Mouse (Mus musculus) spleen, adult 18-20 months (tissue): ENCODE results near the gene Stc2.

ENCODE experiments used
- DNase-seq, 2 experiments: peaks; one replicate each; pipeline ENCODE4 v3.0.0; 2022; ENCODE audit warnings: mixed read lengths in 2 of 2

Stc2 gene

DNA sequence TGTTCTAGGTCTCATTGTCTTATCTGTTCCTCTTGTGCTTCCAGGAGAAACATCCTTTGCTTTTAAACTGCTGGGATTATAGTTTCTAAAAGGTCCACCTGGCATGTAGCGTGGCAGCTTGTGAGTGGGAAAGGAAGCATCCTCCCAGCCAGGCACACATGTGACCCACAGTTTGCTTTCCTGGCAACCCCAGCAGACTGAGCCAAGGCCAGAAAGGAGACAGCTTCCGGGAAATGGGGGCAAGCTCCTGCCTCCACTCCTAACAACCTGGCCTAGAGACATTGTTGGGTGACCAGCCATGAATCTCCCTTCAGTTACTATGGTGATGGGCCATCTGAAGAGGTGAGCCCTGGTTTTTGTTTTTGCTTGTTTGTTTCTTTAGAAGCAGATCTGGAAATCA lies 3.9 kb downstream of the Stc2 start:
- DNase-seq, result no peak

DNA sequence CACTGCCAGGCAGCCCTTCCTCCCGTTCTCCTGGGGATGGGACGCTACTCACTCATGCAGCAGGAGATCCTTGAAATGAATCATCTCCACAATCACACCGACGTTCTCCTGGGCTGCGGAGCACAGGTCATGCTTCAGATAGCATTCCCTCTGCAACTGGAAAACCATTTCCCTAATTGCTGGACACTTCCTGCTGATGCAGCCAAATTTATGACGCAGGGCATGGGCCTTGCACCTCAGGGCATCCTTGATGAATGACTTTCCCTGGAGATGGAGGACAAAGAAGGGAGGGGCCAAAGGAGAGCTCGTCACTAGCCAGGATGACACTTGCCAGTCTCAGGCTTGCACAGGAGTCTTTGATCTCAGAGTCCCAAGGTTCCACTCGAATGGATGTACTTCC lies 4.6 kb downstream of the Stc2 start:
- DNase-seq, result no peak

DNA sequence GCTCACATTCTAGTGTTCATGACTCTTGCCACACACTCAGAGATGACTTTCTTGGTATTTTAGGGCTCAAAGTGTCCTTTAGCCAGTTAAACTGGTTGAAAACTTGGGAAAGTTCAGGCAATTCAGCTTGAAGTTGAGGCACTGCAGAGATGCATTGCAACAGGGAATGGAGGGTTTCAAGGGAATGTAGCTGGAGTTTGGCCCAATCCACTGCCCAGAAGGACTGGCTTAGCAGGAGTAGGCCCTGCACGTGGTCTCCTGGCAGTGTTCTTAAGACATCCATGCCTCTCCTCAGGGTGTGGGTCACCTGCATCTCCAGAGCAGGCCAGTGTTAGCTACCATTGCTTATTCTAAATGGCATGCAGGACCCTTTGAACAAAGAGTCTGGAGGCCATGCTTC lies 7.0 kb downstream of the Stc2 start:
- no peak for DNase-seq

DNA sequence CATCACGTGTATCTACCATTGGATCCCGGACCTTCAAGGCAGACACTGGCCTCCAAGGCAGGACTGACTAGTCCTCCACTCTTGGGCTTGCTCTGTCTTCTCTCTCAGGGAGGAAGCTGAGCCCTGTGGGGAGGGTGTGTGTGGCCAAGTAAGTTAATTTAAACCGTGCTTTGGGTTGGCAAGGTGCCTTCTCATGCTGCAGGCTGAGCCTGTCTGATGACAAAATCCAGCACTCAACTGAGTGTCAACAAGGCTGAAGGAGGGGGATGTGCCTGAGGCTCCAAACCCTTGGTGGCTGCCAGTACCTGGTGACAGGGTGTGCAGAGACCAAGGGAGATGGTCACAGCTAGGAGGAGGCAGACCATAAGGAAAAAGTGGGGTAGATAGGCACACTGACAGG lies 7.5 kb downstream of the Stc2 start:
- DNase-seq, result no peak

DNA sequence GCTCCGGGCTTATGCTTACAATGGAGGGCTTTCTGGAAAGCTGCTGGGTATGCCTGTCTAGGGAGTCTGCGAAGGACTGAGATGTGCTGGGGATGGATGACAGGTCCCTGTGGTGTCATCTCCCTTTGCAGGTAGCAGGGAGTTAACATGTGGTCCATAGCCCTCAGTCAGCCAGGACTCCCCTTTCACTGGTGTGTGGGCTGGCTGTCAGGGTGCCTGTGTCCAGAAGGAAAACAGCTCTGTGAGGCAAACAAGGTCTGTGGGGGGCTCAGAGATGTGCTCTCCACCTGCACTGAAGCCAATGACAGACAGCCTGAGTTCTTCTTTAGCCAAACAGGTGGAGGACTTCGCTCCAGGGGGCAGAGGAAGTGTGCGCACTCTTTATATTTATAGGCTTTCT lies 8.8 kb downstream of the Stc2 start:
- DNase-seq, result no peak

DNA sequence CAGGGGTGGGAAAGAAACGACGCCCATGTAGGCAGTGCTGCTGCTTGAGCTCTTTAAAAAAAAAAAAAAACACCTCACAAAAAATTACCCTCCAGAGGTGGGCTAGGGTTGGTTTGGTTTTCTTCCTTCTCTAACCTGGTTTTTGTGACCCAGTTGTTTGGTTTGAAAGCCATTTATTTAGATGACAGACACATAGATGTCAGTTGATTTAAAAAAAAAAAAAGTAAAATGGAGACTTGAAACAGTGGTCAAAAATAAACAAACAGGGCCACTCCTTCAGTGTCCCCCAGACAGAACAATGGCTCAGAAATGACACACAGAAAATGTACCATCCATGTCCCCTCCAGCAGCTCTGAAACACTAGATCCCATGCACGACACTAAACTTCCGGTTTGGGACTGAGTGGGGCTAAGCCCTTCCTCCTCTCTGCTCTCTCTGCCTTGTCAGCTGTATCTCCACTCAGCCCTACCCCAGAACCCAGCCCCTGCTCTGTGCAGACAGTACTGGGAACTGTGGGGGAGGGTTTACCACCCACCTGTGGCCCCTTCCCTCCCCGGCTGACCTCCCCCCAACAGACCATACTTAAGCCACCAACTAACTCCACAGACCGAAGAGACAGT lies 10.5 kb downstream of the Stc2 start:
- no peak for DNase-seq

DNA sequence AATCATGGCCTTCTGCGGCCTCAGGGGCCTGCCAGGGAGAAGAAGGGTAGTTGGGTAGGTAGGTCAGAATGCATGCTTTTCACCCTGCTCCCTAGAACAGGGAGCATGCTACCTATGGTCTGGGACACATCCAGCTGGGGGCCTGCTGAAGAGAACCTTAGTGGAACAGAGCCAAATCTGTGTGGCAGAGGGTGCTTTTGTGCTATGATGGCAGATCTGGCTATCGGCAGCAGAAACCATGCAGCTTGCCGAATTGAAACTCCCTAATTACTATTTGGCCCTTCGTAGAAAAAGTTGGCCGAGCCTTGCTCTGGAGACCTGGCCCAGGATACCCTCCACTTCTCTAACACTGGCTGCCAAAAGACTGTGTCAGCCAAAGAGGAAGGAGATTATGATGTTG lies 11.4 kb downstream of the Stc2 start:
- no peak for DNase-seq

DNA sequence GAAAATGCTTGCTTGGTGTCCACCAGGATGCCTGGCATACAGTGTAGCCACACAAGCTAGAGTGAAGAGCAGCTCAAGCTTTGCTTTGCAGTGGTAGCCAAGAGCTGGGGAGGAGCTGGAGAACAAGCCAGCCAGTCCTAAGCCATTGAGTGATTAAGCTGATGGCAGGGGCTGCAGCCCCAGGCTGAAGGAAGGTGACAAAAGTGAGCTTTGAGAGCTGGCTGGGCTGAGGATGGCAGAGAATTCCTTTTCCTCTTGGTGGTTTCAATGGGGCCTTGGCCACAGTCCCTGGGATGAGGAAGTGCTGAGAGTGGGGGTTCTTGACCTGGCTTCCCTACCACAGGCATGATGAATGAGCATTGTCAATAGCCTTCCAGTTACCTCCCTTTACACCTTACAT lies 13.0 kb downstream of the Stc2 start:
- DNase-seq, result no peak

DNA sequence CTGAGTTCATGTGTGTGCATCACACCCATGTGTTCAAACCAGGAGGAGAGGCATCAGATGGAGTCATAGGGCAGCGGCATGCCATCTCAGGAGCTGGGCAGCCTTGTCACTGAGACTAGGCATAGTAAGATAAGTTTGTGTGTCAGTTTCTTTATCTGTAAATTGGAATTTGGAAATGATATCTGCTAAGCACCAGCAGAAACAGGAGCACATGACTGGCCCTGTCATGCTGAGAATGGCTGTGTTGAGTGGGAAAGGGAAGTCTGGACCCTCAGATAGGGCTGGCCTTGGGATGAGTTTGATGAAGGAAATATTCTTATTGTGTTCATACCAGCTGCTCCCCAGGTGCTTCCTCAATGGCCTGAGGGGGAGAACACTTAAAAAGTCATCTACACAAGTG lies 14.1 kb downstream of the Stc2 start:
- no peak for DNase-seq

DNA sequence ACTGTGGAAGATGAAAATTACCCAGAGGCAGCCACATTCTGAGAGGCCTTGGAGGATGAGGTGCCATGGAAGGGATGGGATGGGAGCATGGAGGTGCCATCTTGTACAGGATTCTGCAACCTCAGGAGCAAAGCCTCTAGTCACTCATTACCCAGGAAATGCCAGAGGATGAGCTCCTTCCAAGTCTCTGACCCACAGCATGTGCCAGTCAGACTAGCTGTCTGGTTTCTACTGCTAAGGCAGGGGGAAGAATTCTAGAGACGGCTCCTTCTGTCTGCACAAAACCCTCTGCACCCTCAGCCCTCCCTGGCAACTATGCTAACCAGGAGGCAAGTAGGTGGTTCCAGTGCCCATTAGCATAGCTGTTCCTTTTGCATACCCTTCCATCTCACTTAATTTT lies 15.4 kb downstream of the Stc2 start:
- no peak for DNase-seq
